Mouse (Mus musculus) megakaryocyte, embryonic 14.5 days (primary cell): ENCODE data around the gene Adam8. TPM values are rescaled to one million over a fixed set of nuclear protein-coding genes. Genes with fewer than 3 reads are reported as not detected.

ENCODE experiments used
- H3K27me3 ChIP-seq: replicated peaks from 2 replicates; pipeline ENCODE3; 2012; ENCODE audit warnings: inconsistent platforms
- H3K36me3 ChIP-seq: replicated peaks from 2 replicates; pipeline ENCODE3; 2012; ENCODE audit warnings: low read length, inconsistent platforms, mixed read lengths
- H3K4me1 ChIP-seq: 2 replicates; pipeline ENCODE4 v1.6.1; 2012; ENCODE audit warnings: inconsistent platforms
- H3K4me3 ChIP-seq: replicated peaks from 2 replicates; pipeline ENCODE3; 2012; ENCODE audit warnings: moderate library complexity, mild to moderate bottlenecking, inconsistent platforms
- H3K9me3 ChIP-seq: 2 replicates; pipeline ENCODE4 v1.6.1; 2012; ENCODE audit warnings: inconsistent platforms
- FLI1 ChIP-seq: IDR thresholded peaks from 2 replicates; pipeline ENCODE4 v1.6.1; 2012; ENCODE audit warnings: low read length, inconsistent platforms, mixed read lengths
- GATA1 ChIP-seq: IDR thresholded peaks from 3 replicates; pipeline ENCODE4 v1.6.1; 2012; ENCODE audit warnings: mixed read lengths, low read length, inconsistent platforms, borderline replicate concordance
- polyA plus RNA-seq: library from polyadenylated mRNA; stranded (reverse); fragments of >175 nt; gene quantifications from 2 replicates; pipeline ENCODE4 v1.2.3, GENCODE M21; 2012; ENCODE audit warnings: low replicate concordance; ENCODE audit not compliant: insufficient read depth

Gene Adam8
- polyA plus RNA-seq, 1 experiment = 22.3 TPM

DNA sequence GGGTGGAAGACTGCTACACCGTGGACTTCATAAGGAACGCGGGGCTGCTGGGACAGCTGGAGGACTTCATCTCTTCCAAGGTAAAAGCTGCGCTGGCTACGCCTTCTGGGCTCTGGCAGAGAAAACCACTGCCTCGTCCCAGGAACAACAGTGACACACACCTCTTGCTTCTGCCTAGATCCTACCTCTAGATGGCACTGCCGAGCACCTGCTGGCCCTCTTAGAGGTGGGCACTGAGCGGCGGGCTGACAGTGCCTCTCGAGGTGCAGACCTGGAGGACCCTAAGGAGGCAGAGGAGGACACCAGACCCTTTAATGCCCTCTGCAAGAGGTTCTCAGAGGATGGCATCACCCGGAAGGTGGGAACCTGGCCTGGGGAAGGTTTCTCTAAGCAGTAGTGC lies 61.6 kb downstream of the Adam8 start:
- TF ChIP-seq FLI1 = no peak
- TF ChIP-seq GATA1 = no peak

More for the DNA sequence above, 61.6 kb downstream of the Adam8 start:
- H3K27me3 ChIP-seq = peaks cover 83% of the 10 kb centered on the region
- no peaks in the 10 kb centered on the region for H3K36me3 ChIP-seq
- H3K9me3 ChIP-seq = no peaks in the 10 kb centered on the region
- H3K4me3 ChIP-seq = no peak overlapping the region
- H3K4me1 ChIP-seq = no peaks in the 10 kb centered on the region; the same call in 1 of the 2 replicates

Other genes with a start within 250 kb of the Adam8 start
- gene Adgra1, start 158.4 kb downstream of the Adam8 start, polyA plus RNA-seq = not detected in 2 replicates
- gene Kndc1, start 97.9 kb downstream of the Adam8 start, polyA plus RNA-seq = not detected in 2 replicates
- gene Utf1, start 48.8 kb downstream of the Adam8 start, polyA plus RNA-seq = not detected in 2 replicates
- gene 6430531B16Rik, start 13.8 kb downstream of the Adam8 start, polyA plus RNA-seq = 0.31 TPM in 1 of 2 replicates, not detected in the other
- 13.1 and 14.7 TPM in 2 replicates for gene Zfp511, start 43.8 kb upstream of the Adam8 start, polyA plus RNA-seq
- 0.54 and 3.8 TPM in 2 replicates for gene Tubgcp2, start 44.1 kb upstream of the Adam8 start, polyA plus RNA-seq
- not detected in 2 replicates for gene Msx3, start 56.5 kb upstream of the Adam8 start, polyA plus RNA-seq
- 0.22 and 5.4 TPM in 2 replicates for gene Caly, start 90.0 kb upstream of the Adam8 start, polyA plus RNA-seq
- gene Prap1, start 100.8 kb upstream of the Adam8 start, polyA plus RNA-seq = not detected in 2 replicates
- gene Fuom, start 109.9 kb upstream of the Adam8 start, polyA plus RNA-seq = 6.5 and 31.6 TPM in 2 replicates
- 2.9 and 4.3 TPM in 2 replicates for gene Paox, start 123.2 kb upstream of the Adam8 start, polyA plus RNA-seq
- gene Echs1, start 123.9 kb upstream of the Adam8 start, polyA plus RNA-seq = 5.5 TPM in 1 of 2 replicates, not detected in the other
- gene Mtg1, start 145.0 kb upstream of the Adam8 start, polyA plus RNA-seq = 6.6 TPM in 1 of 2 replicates, not detected in the other
- not detected in 2 replicates for gene Sprn, start 162.3 kb upstream of the Adam8 start, polyA plus RNA-seq
- not detected in 2 replicates for gene Olfr522, start 172.2 kb upstream of the Adam8 start, polyA plus RNA-seq
- gene Olfr523, start 180.7 kb upstream of the Adam8 start, polyA plus RNA-seq = not detected in 2 replicates
- not detected in 2 replicates for gene Olfr524, start 213.4 kb upstream of the Adam8 start, polyA plus RNA-seq
- gene Cd163l1, start 225.7 kb upstream of the Adam8 start, polyA plus RNA-seq = 0.15 TPM in 1 of 2 replicates, not detected in the other